Mouse (Mus musculus) liver, embryonic 12.5 days (tissue): ENCODE measurements around the gene Tspan4. TPM values are rescaled to one million over a fixed set of nuclear protein-coding genes. Genes with fewer than 3 reads are reported as not detected.

Experiments used
- ATAC-seq: fragments of 200-750 bp; cut with Nextera tagmentation; 2 replicates; pipeline ENCODE4 v1.8.0; 2017; ENCODE audit warnings: moderate number of reproducible peaks, mild to moderate bottlenecking, moderate library complexity
- H3K27ac ChIP-seq: fragments of 300-500 bp; sonication (generic); 2 replicates; pipeline ENCODE4 v1.5.1; 2016; ENCODE audit warnings: mild to moderate bottlenecking
- H3K27me3 ChIP-seq: fragments of 300-500 bp; sonication (generic); replicated peaks from 2 replicates; pipeline ENCODE4 v1.6.1; 2016; ENCODE audit warnings: mild to moderate bottlenecking, moderate library complexity
- H3K36me3 ChIP-seq: fragments of 300-500 bp; sonication (generic); 2 replicates; pipeline ENCODE4 v1.6.1; 2016; ENCODE audit warnings: mild to moderate bottlenecking, moderate library complexity
- H3K4me1 ChIP-seq: fragments of 300-500 bp; sonication (generic); 2 replicates; pipeline ENCODE4 v1.6.1; 2016
- H3K4me2 ChIP-seq: fragments of 300-500 bp; sonication (generic); 2 replicates; pipeline ENCODE4 v1.6.1; 2016; ENCODE audit warnings: mild to moderate bottlenecking, moderate library complexity
- H3K4me3 ChIP-seq: fragments of 300-500 bp; sonication (generic); 2 replicates; pipeline ENCODE4 v1.5.1; 2016; ENCODE audit warnings: mild to moderate bottlenecking, moderate library complexity
- H3K9ac ChIP-seq: fragments of 300-500 bp; sonication (generic); 2 replicates; pipeline ENCODE4 v1.6.1; 2016; ENCODE audit warnings: mild to moderate bottlenecking, moderate library complexity
- H3K9me3 ChIP-seq: fragments of 300-500 bp; sonication (generic); replicated peaks from 2 replicates; pipeline ENCODE4 v1.6.1; 2016; ENCODE audit warnings: mild to moderate bottlenecking, moderate library complexity
- WGBS: fragments of 180-500 bp; shearing (Covaris S2); methylation state at CpG from one replicate; pipeline ENCODE4 v1.1.7; 2016; ENCODE audit not compliant: insufficient replicate concordance; 5-methylcytosine and 5-hydroxymethylcytosine counted together
- polyA plus RNA-seq: library from polyadenylated mRNA; unstranded; fragments of >200 nt; fragmentation: Nextera tagmentation; extraction: Ambion mirVana; gene quantifications from 2 replicates; pipeline ENCODE4 v1.2.1, GENCODE M21; 2016

Tspan4 gene
- polyA plus RNA-seq, 1 experiment from 2014 or later, result 60.9 TPM

- Histone ChIP-seq H3K36me3 (peaks cover 89% of the 10 kb centered on the region), H3K9ac (no peak overlapping the region), H3K4me1 (peaks cover 11% of the 10 kb centered on the region), H3K27me3 (no peaks in the 10 kb centered on the region), H3K27ac (no peak overlapping the region), H3K9me3 (no peaks in the 10 kb centered on the region), H3K4me3 (no peak overlapping the region), H3K4me2 (no peak overlapping the region)
- WGBS, result 63% methylated on average over 6 of the region's 6 CpGs
- peak; percentile 57; the same call in 1 of the 2 replicates for ATAC-seq
Observed at GRCm38 (mm10) chr7:141524760-141525579, 49.9 kb downstream of the Tspan4 start.

- peak; percentile 11; the same call in 1 of the 2 replicates for ATAC-seq
- Histone ChIP-seq H3K4me3 (no peak overlapping the region), H3K4me1 (peaks cover 9% of the 10 kb centered on the region), H3K27ac (no peak overlapping the region), H3K36me3 (peaks cover 89% of the 10 kb centered on the region), H3K9ac (no peak overlapping the region), H3K4me2 (no peak overlapping the region), H3K9me3 (no peaks in the 10 kb centered on the region), H3K27me3 (no peaks in the 10 kb centered on the region)
- 84% methylated on average over 4 of the region's 4 CpGs for WGBS
Observed at GRCm38 (mm10) chr7:141525580-141525925, 50.5 kb downstream of the Tspan4 start.

- H3K36me3 ChIP-seq, result peaks cover 24% of the 10 kb centered on the region
- no peaks in the 10 kb centered on the region for H3K27me3 ChIP-seq
- no peak overlapping the region for H3K4me3 ChIP-seq
- H3K4me2 ChIP-seq, result no peak overlapping the region
- no peak for ATAC-seq
- H3K9ac ChIP-seq, result no peak overlapping the region
- 46% methylated on average over 1 of the region's 1 CpGs for WGBS
- H3K4me1 ChIP-seq, result peaks cover 32% of the 10 kb centered on the region
- no peaks in the 10 kb centered on the region for H3K9me3 ChIP-seq
- H3K27ac ChIP-seq, result no peak overlapping the region
Observed at GRCm38 (mm10) chr7:141535570-141535969, 60.5 kb downstream of the Tspan4 start.

GRCm38 (mm10) chr7:141538852-141539555, 64.0 kb downstream of the Tspan4 start:
- peaks cover 40% of the 10 kb centered on the region for H3K4me1 ChIP-seq
- peak overlapping the region; percentile 78 for H3K4me3 ChIP-seq
- peak overlapping the region; percentile 87 for H3K9ac ChIP-seq
- H3K4me2 ChIP-seq, result peak overlapping the region; percentile 96
- 6% methylated on average over 18 of the region's 18 CpGs for WGBS
- no peaks in the 10 kb centered on the region for H3K9me3 ChIP-seq
- no peaks in the 10 kb centered on the region for H3K27me3 ChIP-seq
- H3K36me3 ChIP-seq, result 0 out of 2 replicates have a peak, but pooled peaks cover 5% of the 10 kb centered on the region
- peak overlapping the region; percentile 79 for H3K27ac ChIP-seq
- ATAC-seq, result peak; percentile 44

GRCm38 (mm10) chr7:141539556-141540311, 64.7 kb downstream of the Tspan4 start, which contains the start of gene Chid1:
Chid1 (minus strand) TSS chr7:141539857.
- under 1% methylated on average over 46 of the region's 46 CpGs for WGBS
- 0 out of 2 replicates have a peak, but pooled peaks cover 5% of the 10 kb centered on the region for H3K36me3 ChIP-seq
- peak within 1 kb of the TSS; percentile 87 for H3K9ac ChIP-seq
- H3K27ac ChIP-seq, result peak within 1 kb of the TSS; percentile 79
- peaks cover 34% of the 10 kb centered on the region for H3K4me1 ChIP-seq
- H3K4me3 ChIP-seq, result peak within 1 kb of the TSS; percentile 78
- ATAC-seq, result peak; percentile 96
- H3K9me3 ChIP-seq, result no peaks in the 10 kb centered on the region
- H3K27me3 ChIP-seq, result no peaks in the 10 kb centered on the region
- H3K4me2 ChIP-seq, result peak within 1 kb of the TSS; percentile 96

- 24% methylated on average over 13 of the region's 13 CpGs for WGBS
- Histone ChIP-seq H3K4me2 (peak overlapping the region; percentile 96), H3K36me3 (0 out of 2 replicates have a peak, but pooled peaks cover 5% of the 10 kb centered on the region), H3K27ac (peak overlapping the region; percentile 79), H3K4me3 (peak overlapping the region; percentile 78), H3K9ac (peak overlapping the region; percentile 87), H3K4me1 (peaks cover 32% of the 10 kb centered on the region), H3K27me3 (no peaks in the 10 kb centered on the region), H3K9me3 (no peaks in the 10 kb centered on the region)
- ATAC-seq, result peak; percentile 62
Observed at GRCm38 (mm10) chr7:141540312-141541081, 65.5 kb downstream of the Tspan4 start.

- 81% methylated on average over 4 of the region's 4 CpGs for WGBS
- ATAC-seq, result no peak
- H3K9me3 ChIP-seq, result no peaks in the 10 kb centered on the region
- peaks cover 32% of the 10 kb centered on the region for H3K4me1 ChIP-seq
- no peak overlapping the region for H3K27ac ChIP-seq
- H3K9ac ChIP-seq, result no peak overlapping the region
- 0 out of 2 replicates have a peak, but pooled peaks cover 1% of the 10 kb centered on the region for H3K36me3 ChIP-seq
- H3K4me2 ChIP-seq, result no peak overlapping the region
- no peak overlapping the region for H3K4me3 ChIP-seq
- no peaks in the 10 kb centered on the region for H3K27me3 ChIP-seq
Observed at GRCm38 (mm10) chr7:141541681-141542080, 66.6 kb downstream of the Tspan4 start.

- Histone ChIP-seq H3K9ac (no peak overlapping the region), H3K27ac (no peak overlapping the region), H3K36me3 (no peaks in the 10 kb centered on the region), H3K27me3 (no peaks in the 10 kb centered on the region), H3K4me3 (no peak overlapping the region), H3K4me1 (peaks cover 31% of the 10 kb centered on the region), H3K9me3 (no peaks in the 10 kb centered on the region), H3K4me2 (no peak overlapping the region)
- no peak for ATAC-seq
- WGBS, result 76% methylated on average over 2 of the region's 2 CpGs
Observed at GRCm38 (mm10) chr7:141542588-141542987, 67.5 kb downstream of the Tspan4 start.

Other genes with a start within 250 kb of the Tspan4 start
- gene Phrf1, start 246.5 kb upstream of the Tspan4 start, polyA plus RNA-seq, result 52.9 and 53.1 TPM in 2 replicates
- 4.9 and 5.2 TPM in 2 replicates for gene Irf7, start 208.8 kb upstream of the Tspan4 start, polyA plus RNA-seq
- 0.14 and 0.20 TPM in 2 replicates for gene Cdhr5, start 198.5 kb upstream of the Tspan4 start, polyA plus RNA-seq
- gene Sct, start 196.1 kb upstream of the Tspan4 start, polyA plus RNA-seq, result 0.32 and 0.60 TPM in 2 replicates
- 0.04 and 0.07 TPM in 2 replicates for gene Drd4, start 183.2 kb upstream of the Tspan4 start, polyA plus RNA-seq
- gene Deaf1, start 147.6 kb upstream of the Tspan4 start, polyA plus RNA-seq, result 24.7 and 25.6 TPM in 2 replicates
- 24.3 and 24.8 TPM in 2 replicates for gene Tmem80, start 147.5 kb upstream of the Tspan4 start, polyA plus RNA-seq
- gene Eps8l2, start 136.4 kb upstream of the Tspan4 start, polyA plus RNA-seq, result 4.9 and 5.6 TPM in 2 replicates
- gene Taldo1, start 83.0 kb upstream of the Tspan4 start, polyA plus RNA-seq, result 516 and 525 TPM in 2 replicates
- 21.1 and 22.8 TPM in 2 replicates for gene Gatd1, start 61.1 kb upstream of the Tspan4 start, polyA plus RNA-seq
- 0.10 and 0.16 TPM in 2 replicates for gene Cend1, start 45.7 kb upstream of the Tspan4 start, polyA plus RNA-seq
- 26.0 and 27.1 TPM in 2 replicates for gene Slc25a22, start 37.3 kb upstream of the Tspan4 start, polyA plus RNA-seq
- gene Pidd1, start 31.2 kb upstream of the Tspan4 start, polyA plus RNA-seq, result 17.3 and 17.7 TPM in 2 replicates
- gene Rplp2, start 27.9 kb upstream of the Tspan4 start, polyA plus RNA-seq, result 1,288 and 1,344 TPM in 2 replicates
- 16.6 and 17.8 TPM in 2 replicates for gene Pnpla2, start 20.0 kb upstream of the Tspan4 start, polyA plus RNA-seq
- 3.7 and 5.8 TPM in 2 replicates for gene Cracr2b, start 14.1 kb upstream of the Tspan4 start, polyA plus RNA-seq
- 5.7 and 6.2 TPM in 2 replicates for gene Cd151, start 7.8 kb upstream of the Tspan4 start, polyA plus RNA-seq
- gene Polr2l, start 108 bp upstream of the Tspan4 start, polyA plus RNA-seq, result 74.6 and 76.1 TPM in 2 replicates
- gene Chid1, start 64.6 kb downstream of the Tspan4 start, polyA plus RNA-seq, result 32.0 and 32.7 TPM in 2 replicates
- 91.6 and 92.0 TPM in 2 replicates for gene Ap2a2, start 86.9 kb downstream of the Tspan4 start, polyA plus RNA-seq
- gene Muc6, start 180.1 kb downstream of the Tspan4 start, polyA plus RNA-seq, result 1.5 and 1.9 TPM in 2 replicates
- gene Muc2, start 215.1 kb downstream of the Tspan4 start, polyA plus RNA-seq, result 0.14 and 0.17 TPM in 2 replicates